Mouse (Mus musculus): ENCODE measurements around the gene Gimap5.

Gene Gimap5

GRCm38 (mm10) chr6:48740501-48741169 is 5.4 kb upstream of the Gimap5 start:
- no peak for DNase-seq

GRCm38 (mm10) chr6:48741273-48741672 is 4.7 kb upstream of the Gimap5 start:
- peak; percentile 62 for DNase-seq

GRCm38 (mm10) chr6:48741711-48742206 is 4.2 kb upstream of the Gimap5 start:
- DNase-seq: no peak

GRCm38 (mm10) chr6:48742422-48743351 is 3.3 kb upstream of the Gimap5 start:
- peak; percentile 14 for DNase-seq

GRCm38 (mm10) chr6:48745490-48745889 is 507 bp upstream of the Gimap5 start:
- no peak for DNase-seq

- DNase-seq: peak; percentile 45
These were observed 1.3 kb downstream of the Gimap5 start for GRCm38 (mm10) chr6:48747091-48747966.

- no peak for DNase-seq
These were observed 17.7 kb downstream of the Gimap5 start for GRCm38 (mm10) chr6:48763567-48764270.

- DNase-seq: no peak
These were observed 18.5 kb downstream of the Gimap5 start for GRCm38 (mm10) chr6:48764496-48764895.

GRCm38 (mm10) chr6:48768178-48768869 is 22.3 kb downstream of the Gimap5 start:
- DNase-seq: peak; percentile 77

GRCm38 (mm10) chr6:48768933-48769332 is 22.9 kb downstream of the Gimap5 start:
- DNase-seq: no peak

GRCm38 (mm10) chr6:48770696-48771095 is 24.7 kb downstream of the Gimap5 start, which contains the start of gene Gimap3:
Gimap3 (minus strand) TSS chr6:48770851.
- DNase-seq: peak; percentile 32

- DNase-seq: peak; percentile 87
These were observed 26.0 kb downstream of the Gimap5 start for GRCm38 (mm10) chr6:48772030-48772429.

GRCm38 (mm10) chr6:48784406-48784805 is 38.4 kb downstream of the Gimap5 start:
- DNase-seq: no peak

- no peak for DNase-seq
These were observed 39.2 kb downstream of the Gimap5 start for GRCm38 (mm10) chr6:48785189-48785588.

GRCm38 (mm10) chr6:48785601-48786000 is 39.6 kb downstream of the Gimap5 start:
- DNase-seq: no peak

- no peak for DNase-seq
These were observed 41.9 kb downstream of the Gimap5 start for GRCm38 (mm10) chr6:48787867-48788266.

- DNase-seq: no peak
These were observed 55.9 kb downstream of the Gimap5 start for GRCm38 (mm10) chr6:48801897-48802296.

GRCm38 (mm10) chr6:48803406-48804051 is 57.5 kb downstream of the Gimap5 start:
- no peak for DNase-seq
